Mouse (Mus musculus) G1E (cell line): ENCODE measurements around the gene Themis2.

Experiments used
- CTCF ChIP-seq: IDR thresholded peaks from 2 replicates; pipeline ENCODE4 v1.5.1; 2012; ENCODE audit warnings: low read depth, low read length, inconsistent platforms, mixed read lengths
- GATA2 ChIP-seq: IDR thresholded peaks from 2 replicates; pipeline ENCODE4 v1.6.1; 2012; ENCODE audit warnings: low read depth, low read length, inconsistent platforms, borderline replicate concordance
- POLR2AphosphoS5 ChIP-seq: IDR thresholded peaks from 2 replicates; pipeline ENCODE4 v1.6.1; 2012; ENCODE audit warnings: low read depth, low read length, inconsistent platforms; ENCODE audit not compliant: insufficient replicate concordance

DNA sequence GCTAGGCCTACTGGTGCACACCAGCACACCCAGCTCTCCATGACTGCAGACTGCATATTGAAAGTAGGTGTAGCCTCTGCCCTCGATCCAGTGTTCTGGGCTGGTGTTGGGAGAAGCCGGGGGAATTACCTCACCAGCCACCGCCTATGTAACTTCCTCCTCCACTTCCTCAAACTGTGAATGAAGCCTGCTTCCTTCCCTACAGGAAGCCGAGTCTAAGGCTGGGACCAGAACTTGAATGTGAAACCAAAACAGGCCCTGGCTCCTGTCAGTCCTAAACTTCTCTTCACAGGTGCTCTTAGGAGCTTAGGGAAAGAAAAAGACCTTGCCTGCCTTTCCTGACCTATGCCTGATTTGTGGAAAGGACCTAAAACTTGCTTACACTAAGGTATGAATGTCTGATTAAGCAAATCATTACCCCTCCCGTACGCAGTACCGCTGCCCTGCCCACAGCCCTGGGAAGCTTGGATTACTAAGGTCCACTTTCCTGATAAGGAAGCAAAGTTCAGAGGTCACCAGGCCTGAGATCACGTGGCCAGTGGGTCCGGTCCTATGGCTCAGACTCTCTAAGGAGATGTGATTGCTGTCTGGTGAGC, 48.4 kb downstream of the Themis2 start:
- TF ChIP-seq CTCF, result no peak
- TF ChIP-seq POLR2AphosphoS5, result no peak
- TF ChIP-seq GATA2, result no peak
